Mouse (Mus musculus) urinary bladder, postnatal 36 days (tissue): ENCODE results near the gene Etnk2.

Experiments
- DNase-seq, 2 experiments: peaks; one replicate each; pipeline ENCODE4 v3.0.0; 2022; ENCODE audit warnings: low spot score in 2 of 2, mixed read lengths in 1 of 2

The Etnk2 gene

DNA sequence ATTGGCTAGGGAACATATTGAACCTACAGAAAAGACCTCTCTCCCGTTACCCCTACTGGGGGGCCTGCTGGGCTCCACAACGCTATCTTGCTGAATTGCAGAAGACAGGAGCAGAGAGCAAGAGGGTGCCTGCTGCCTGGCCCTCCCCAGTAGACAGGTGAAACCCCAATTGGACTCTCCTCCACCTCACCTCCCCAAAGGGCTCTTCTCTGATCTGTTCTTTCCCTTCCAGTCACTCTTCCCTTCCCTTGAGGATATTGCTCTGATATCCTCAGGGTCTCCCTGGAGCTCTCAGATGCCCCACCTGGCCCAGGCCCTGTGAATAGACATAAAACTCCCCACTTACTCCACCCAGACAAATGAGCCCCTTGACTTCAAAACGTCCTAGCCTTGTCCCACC is 53.7 kb downstream of the Etnk2 start:
- DNase-seq: no peak

DNA sequence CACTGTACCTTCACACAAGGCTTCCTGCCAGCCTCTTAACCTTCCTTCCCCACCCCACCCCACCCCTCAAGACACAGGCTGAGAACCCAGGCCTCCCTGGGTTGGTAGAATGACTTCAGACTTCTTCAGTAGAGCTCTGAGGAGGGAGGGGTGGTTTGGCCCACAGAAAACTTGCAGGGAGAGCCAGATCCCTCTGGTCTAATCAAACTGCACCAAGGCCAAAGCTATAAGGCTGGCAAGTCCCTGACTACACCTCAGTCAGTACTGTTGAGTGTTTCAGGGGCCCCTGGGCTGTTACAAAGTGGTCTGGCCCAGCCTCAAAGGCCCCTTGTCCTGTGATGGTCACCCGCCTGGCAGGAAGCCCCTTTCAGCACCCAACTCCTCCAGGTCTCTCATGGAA is 54.2 kb downstream of the Etnk2 start:
- no peak for DNase-seq

DNA sequence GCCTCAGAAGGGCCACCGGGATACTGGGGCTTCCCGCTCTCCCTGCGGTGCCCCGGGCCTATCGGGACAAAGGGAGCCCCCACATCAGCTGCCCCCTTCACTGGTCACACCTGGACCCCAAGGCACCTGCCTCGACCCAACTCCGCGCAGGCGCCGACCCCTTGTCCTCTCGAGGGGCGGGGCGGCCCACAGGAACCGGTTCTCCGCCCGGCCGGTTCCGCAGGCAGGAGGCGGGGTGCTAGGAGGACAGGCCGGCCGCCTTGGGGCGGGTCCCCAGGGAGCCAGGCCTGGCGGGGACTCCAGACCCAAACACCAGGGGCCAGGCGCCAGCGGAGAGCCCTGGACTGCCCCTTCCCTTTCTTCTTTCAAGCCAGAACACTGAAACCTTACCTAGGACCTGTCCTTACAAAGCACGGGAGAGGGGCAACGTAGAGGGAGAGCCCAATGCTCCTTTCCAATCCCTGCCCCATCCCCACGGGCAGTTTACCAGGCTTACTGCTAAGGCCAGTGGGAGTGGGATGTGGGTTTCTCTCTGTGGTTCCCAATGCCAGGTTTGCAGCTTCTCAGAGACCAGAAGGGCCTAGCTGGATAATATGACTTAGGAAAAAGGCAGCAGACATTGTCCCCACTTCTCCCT is 54.9 kb downstream of the Etnk2 start:
- peak; percentile 82 to 89 for DNase-seq

DNA sequence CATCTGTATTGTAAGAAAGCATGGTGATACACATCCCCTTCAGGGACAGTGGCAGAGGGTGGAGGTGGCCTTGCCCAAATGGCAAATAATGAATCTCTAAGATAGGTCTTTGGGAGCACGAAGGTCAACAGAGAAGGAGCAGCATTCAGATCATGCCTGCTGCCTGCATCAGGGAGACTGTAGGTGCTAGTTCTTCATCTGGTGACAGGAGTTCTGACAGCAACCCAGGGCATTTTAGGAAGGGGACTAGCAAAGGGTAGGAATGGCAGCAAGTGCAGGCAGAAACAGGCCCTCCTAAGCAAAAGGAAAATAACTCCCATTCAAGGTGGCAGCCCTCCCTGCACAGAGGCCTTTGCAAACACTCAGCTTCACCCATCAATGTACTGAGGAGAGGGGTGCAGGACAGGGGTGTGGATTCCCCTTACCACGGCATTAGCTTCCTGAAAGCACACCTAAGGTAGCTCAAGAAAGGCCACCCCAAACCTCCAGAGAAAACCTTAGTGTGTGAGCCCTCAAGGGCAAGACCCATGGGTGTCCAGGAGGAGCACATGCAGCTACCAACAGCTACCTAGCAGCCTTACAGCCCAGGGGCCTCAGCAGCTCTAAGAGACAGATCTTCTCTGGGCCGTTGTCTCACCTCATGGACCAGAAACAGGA is 55.9 kb downstream of the Etnk2 start:
- DNase-seq: no peak

DNA sequence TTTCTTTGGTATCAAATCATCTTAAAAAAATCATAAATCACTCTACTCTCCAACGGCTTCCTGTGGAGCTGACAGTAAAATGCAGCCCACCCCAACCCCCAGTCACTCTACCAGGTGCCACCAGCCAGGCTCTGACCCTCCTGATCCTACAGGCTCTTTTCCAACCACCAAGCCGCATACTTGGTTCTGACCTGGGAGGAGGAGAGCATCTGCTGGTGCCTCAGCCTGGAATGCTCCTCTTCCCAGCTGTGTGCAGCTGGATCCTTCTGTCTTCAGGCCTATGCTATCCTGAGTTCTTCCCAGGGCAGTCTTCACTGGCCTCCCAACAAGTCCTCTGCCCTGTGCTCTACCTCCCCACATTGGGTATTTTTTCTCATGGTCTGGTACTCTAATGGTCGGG is 57.1 kb downstream of the Etnk2 start:
- no peak for DNase-seq

DNA sequence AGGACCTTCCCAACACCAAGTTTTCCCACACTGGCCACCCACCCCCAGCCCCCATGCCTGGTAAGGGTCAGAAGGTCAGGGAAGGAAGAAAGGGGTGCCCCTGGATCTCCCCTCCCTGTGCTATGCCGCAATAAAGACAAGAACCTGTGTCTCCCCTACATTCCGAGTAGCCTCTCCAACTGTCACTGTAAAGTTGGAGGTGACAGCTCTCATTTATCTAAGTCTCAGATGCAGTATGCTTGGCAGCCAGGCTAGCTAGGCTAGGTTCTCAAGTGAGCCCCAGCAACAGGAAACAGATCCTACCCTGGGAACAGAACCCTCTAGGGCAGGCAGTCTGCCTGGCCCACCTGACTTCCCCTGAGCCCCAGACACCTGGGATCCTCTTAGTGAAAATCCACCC is 57.7 kb downstream of the Etnk2 start:
- DNase-seq: no peak

DNA sequence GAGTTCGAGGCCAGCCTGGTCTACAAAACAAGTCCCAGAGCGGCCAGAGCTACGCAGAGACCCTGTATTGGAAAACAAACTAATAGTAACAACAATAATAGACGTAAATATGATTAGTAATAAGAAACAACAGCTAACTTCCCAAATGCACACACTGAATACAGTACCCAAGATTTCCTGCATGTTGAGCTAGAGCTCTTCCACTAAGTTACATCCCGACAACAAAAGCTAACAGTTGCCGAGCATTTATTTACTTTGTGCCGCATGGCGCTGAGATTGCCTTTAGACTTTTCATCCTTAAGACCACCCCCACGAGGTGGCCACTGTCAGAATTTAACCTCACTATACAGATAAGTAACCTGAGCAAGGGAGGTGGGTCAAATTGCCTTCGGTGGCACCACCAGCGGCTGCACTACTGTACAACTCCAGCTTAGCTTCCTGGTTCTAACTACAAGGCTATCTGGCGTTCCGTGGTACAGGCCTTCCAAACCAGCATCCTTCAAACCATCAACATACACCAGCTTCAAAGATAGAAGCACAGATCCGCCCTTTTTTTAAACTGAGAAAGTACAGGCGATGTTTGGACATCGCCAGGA is 58.7 kb downstream of the Etnk2 start:
- no peak for DNase-seq

DNA sequence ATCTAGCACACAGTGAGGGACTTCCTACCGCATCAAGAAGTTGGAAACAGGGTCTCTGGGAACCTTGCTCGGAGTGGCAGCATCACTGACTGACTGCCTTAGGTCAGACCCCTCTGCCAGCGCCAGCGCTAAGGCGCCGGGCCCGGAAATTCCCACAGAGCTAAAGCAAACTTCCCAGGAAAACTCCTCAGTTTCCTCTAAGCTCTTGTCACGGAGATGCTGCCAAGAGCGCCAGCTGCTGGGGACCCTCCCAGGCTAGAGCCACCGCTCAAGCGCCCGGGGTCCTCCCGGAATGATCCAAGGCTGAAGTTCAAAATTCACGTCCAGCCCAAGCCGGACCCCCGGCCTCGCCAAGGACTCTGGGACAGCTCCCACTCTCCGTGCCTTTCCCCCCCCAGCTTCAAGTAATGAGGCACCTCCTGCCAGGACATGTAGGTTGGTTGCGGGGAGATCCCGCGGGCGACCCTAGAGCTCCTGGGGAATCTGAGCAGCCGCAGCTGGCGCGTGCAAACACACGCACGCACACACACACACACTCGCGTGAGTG is 59.3 kb downstream of the Etnk2 start:
- no peak for DNase-seq

DNA sequence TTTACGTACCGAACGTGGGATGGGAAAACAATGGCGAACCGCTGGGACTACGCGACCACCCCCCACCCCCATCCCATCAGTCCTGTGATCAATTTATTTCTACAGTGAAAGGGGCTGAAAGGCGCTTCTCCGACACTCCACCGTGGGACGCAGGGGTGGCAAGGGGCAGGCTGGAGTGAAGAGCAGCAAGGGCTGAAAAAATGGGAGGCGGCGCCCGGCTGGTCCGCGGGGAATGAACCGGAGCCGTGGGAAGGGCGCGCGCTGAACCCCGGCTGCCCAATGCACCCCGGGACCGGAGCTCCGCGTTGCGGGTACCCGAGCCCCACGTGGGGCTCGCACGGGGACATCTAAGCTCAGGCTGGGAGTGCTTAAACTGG is 59.8 kb downstream of the Etnk2 start:
- DNase-seq: no peak

DNA sequence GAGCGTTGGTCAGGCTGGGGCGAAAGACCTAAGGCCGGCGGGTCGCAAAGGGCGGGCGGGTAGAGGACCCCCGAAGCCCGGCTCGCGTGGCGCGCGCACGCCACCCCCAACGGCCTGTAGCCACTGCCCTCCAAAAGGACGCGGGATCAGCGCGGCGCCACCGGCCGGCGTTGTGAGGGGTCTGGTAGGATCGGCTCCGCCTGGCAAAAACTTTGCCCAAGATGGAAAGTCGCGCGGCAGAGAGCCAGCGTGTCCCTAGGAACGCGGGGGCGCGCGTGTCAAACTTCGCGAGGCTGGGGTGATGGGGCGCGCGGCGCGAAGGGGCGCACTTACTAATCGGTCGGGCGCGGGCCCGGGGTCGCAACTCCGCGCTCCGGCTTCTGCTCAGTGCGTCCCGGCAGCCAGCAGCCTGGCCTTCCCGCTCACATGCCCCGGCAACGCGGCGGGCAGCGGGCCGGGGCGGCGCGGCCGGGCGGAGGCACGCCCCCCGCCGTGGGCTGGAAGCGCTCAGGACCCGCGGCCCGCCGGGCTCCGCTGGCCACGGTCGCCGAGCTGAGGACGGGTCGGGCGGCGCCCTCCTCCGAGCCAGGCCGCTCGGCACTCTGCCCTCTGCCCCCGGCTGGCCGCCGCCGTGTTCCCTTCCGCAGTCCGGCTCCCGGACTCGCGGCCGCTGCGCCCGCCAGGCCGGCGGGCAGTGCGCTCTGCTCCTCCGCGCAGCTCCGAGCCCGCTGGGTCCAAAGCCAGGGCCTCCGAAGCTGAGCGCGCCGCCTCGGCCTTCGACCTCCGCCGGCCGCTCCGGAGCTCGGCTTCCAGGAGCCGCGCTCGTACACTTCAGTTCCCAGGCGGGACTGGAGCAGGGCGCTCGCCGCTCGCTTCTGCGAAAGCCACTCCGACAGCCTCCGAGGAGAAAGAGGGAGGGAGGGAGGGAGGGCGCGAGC is 60.4 kb downstream of the Etnk2 start, which contains the start of gene Sox13:
Gene Sox13, minus strand, starts transcription at position 835 of the 938 bp plus-strand sequence.
- DNase-seq: peak; percentile 61 to 64

DNA sequence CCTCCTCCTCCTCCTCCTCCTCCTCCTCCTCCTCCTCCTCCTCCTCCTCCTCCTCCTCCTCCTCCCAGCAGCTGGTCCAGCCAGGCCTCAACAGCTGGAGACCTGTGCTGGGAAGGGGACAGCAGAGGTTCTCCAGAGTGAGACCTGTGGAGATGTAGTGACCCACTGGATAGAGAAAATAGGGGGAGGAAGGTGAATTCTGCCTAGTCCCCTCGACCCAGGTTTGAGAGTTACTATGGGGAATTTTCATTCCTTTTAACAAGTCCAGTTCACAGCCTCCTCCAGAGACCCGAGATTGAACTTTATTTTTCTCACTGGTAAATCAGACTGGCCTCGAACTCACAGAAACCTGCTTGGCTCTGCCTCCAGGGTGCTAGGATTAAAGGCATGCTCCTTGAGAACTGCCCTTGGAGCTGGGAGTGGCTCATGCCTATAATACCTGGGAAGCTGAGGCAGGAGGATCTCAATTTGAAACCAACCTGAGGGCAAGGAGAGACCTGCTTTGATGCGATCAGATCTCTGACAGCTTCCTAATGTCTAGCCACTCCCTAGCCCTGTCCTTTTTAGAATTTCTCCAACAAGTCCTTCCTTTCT is 61.3 kb downstream of the Etnk2 start:
- no peak for DNase-seq
